Mouse (Mus musculus): ENCODE measurements around the gene Lingo1. TPM values are rescaled to one million over a fixed set of nuclear protein-coding genes. Genes with fewer than 3 reads are reported as not detected.

Gene Lingo1
- total RNA-seq, 2 experiments from 2014 or later = 6.1 to 8.5 TPM

DNA sequence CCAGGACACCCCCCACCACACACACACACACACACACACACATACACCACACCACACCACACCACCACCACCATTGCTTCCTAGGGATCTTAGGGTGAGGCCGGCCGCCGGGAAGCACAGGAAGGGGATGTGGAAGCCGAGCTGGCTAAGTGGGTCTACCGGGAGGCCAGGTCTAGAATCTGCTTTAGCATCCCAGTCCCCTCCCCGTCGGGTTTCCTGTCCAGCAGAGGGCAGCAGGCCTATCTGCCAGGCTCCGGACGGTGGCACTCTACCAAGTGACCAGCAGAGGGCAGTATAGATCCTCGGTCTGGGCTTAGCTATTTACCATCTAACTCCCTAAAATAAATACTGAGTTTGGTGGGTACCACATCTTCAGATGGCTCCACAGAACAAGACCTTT is 160.1 kb downstream of the Lingo1 start:
- DNase-seq (ENCODE audit: low spot score in 2 of 2) = peak; percentile 65 to 74

DNA sequence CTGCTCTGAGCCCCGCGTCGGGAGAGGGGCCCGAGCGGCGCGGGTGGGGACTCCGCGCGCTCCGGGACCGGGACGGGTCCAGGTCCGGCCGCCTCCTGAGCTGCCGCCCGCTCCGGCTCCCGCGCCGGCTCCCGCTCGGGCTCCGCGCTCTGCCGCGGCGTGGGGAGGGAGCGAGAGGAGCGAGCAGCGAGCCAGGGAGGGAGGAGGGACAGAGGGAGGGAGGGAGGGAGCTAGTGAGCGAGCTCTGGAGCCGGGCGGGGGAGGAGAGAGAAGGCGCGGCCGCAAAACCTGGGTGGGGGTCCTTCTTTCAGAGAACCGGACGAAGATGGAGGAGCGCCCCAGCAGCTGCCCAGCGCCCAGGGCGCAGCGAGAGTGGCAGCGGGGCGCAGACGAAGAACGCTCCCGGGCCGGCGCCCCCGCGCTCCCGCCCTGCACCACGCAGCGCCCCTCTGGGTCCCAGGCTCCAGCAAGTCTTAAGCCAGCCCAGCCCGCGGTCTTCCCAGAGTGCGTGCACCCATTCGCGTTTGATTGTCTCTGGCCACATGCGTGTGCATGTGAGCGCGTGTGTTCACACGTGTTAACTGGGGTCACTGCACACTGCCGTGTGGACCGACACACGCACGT is 160.7 kb downstream of the Lingo1 start:
- no peak for DNase-seq (ENCODE audit: low spot score in 2 of 2)

DNA sequence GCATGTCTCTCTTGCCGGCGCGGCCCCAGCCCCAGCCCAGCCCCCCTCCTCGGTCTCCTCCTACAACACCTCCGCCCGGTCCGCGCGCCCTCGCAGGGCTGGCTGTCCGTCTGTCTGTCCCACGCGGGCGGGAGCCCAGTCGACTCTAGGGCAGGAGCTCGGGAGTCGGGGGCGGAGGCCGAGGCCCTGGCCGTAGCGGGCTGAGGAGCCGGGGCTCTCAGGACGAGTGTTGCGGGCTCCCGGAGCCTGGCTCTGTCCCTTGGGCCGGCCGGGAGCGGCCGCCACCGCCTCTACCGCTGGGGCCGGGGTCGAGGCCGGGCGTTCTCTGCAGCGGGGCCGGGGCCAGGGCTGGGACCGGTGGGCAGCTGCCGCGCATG is 161.2 kb downstream of the Lingo1 start:
- DNase-seq (ENCODE audit: low spot score in 2 of 2) = peak in 1 of 2 experiments; percentile 25

DNA sequence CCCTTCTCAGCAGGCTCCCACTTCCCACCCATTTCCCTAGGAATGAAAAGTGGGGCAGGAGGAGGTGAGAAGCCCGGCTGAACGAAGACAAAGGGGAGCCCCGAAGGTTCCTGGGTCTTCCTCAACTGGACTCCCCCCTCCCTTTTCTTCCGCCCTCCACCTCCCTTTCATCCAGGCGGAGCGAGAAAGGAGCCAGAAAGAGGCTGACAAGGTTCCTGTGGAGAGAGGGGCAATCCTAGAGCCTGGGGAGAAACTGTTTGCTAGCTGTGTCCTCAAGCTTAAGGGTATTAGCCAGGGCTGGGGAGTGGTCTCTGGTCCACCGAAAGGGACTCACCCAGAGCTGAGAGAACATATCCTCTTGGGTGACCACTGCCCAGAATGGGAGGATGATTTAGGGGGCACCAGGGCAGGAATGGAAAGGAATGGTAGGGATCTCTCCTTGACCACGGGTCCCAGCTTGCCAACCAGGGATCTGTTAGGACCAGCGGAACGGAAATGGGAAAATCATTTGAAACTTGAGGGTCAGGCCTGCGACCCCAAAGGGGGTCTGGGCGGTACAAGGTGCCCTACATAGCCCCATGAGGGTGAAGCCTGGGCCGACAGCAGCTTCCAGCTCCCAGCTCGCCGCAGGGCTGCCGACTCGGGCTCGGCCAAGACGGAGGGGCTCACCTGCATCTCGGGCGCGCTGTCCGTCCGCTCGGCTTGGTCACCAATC is 161.7 kb downstream of the Lingo1 start:
- no peak for DNase-seq (ENCODE audit: low spot score in 2 of 2)

DNA sequence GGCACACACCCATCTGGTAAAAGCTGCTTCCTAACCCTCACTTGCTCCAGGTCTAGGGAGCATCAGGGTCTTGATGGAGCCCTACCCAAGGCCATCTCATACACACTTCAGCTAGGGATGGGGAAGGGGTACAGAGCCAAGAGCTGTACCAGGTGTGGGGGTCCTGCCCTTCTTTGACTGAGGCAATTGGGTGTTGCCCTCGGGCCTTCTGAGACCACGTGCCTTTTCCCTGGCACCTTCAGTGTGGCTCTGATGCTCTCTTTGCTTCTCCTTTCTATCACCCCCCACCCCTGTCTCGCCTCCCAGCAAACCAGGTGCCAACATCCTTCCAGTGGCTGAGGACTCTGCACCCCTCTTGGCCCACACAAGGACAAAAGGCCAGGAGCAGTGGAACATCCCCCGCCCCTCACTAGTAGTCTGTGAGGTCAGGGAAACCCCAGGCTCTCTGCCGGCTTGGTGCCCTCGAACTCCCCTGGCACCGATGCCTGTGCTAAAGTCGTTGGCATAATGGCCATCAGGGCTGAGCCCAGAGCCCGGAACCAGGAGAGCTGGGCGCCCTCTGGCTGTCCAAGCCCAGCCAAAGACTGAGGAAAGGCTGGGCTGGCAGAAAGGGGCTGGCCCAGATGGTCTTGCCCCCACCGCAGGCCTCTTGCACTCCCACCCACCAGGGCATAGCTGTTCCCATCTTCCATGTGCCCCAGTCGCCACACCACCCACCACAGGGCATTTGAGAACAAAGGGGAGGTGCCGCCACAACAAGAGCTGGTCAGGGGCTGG is 162.6 kb downstream of the Lingo1 start:
- DNase-seq (ENCODE audit: low spot score in 2 of 2) = no peak

DNA sequence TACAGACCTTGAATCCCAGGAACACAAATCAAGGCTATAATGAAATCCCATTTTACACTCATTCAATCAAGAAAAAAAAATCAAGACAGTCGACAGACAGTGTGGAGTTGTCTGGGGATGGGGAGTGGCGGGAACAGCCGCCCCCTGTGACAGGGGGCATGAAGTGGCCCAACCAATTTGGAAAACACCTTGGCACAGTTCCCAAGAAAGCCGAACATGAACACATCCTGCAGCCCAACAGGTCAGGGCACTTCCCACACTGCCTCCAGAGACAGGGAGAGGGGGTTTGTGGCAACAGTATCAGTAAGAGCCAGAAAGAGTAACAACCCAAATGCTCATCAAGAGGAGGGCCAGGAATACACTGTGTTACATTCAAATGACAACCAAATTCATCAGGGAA is 165.3 kb downstream of the Lingo1 start:
- no peak for DNase-seq (ENCODE audit: low spot score in 2 of 2)

DNA sequence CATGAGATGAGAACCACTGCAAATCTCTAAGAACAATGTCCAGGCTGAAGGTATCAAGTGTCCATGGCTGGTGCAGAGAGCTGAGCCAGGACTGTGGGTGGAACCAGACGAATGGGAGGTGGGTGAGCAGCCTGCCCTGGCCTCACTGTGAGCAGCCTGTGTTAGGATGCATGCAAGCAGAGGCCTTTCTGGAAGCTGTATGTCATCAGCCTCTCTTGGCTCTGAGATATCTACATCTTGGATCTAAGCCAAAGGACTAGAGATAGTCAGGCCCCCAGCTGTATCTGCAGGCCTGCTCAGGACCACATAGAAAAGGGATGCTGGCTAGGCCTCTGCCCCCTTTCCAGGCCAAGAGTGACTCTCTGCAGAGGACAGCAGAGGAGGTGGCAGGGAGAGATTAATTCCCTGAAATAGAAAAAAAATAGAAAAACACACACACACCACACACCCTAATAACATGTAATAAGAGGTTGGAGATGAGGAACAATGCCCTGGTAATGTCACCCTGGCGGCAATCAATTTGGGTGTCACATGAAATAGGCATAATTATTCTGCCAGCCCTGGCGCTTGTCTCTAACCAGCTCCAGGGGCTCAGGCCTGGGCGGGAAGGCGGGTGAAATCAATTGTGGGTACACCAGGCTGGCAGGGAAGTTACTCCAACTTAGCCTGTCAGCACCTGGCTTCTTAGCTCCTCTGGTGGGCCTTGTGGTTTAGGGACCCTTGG is 166.4 kb downstream of the Lingo1 start:
- no peak for DNase-seq (ENCODE audit: low spot score in 2 of 2)

DNA sequence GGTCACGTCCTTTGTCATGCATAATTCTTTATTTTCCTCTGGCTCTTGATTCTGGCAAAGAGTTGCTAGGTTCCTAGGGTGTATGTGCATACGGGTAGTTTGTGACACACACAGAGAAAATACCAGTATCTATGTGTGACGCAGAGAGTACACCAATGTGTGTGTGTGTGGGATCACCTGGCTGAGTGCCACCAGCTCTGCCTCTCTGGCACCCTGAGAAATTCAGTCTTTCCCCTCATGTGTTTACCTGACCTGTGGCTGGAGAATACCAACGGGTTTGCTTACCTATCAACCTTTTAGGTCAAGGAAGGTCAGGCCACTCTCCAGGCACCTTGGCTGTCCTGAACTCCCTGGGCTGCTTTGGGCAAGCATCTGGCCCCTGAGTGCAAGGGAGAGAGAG is 169.0 kb downstream of the Lingo1 start:
- no peak for DNase-seq (ENCODE audit: low spot score in 2 of 2)

DNA sequence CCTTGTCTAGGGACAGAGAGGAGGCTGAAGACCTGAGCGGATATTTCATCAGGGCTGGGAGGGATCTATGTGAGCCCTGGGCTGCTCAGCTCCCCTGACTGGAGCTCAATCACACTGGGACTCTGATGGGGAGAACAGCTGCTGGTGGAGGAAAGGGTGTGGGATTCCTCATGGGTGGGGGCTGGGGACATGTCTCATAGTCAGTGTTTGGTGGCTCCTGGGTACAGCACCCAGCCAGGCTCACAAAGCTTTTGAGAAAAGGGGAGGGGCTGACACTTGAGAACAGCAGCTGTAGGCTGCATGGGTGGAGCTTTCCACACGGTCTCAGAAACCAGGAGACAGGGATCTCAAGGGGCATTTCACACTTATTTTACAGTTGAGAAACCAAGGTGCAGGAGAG is 171.3 kb downstream of the Lingo1 start:
- DNase-seq (ENCODE audit: low spot score in 2 of 2) = no peak

DNA sequence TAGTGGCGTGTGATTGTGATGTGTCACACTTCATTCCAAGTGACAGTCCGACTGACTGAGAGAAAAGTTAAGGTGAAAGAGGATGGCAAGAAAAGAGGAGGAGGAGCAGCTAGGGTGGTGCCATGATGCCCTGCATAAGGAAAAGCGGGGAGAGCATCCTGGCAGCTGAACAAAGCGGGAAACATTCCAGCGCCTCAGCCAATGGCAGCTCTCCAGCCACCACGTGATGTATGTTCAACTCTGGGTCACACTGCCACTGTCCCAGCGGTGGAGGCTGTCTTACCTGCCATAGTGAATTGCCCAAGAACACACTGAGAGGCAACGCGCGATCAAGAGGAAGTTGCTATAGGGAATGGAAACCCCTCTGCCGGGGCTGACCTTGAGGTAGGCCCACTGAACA is 172.9 kb downstream of the Lingo1 start:
- DNase-seq (ENCODE audit: low spot score in 2 of 2) = no peak

DNA sequence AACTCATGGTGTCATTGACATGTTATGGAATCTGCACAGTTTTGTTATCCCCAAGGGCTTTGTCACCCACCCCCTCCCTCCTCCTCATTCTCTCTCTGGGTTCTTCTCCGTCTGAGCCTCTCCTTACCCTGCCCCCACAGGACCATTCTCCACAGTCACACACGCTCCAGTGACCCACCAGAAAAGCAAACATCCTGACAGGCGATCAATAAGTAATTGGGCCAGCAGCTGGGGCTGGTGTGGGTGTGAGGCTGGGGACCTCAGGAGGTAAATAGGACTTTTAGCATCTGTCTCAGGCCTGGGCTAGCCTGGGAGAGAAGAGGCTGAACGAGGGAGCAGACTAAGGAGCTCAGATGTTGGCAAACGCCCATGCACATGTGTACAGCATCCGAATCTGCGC is 173.5 kb downstream of the Lingo1 start:
- no peak for DNase-seq (ENCODE audit: low spot score in 2 of 2)

DNA sequence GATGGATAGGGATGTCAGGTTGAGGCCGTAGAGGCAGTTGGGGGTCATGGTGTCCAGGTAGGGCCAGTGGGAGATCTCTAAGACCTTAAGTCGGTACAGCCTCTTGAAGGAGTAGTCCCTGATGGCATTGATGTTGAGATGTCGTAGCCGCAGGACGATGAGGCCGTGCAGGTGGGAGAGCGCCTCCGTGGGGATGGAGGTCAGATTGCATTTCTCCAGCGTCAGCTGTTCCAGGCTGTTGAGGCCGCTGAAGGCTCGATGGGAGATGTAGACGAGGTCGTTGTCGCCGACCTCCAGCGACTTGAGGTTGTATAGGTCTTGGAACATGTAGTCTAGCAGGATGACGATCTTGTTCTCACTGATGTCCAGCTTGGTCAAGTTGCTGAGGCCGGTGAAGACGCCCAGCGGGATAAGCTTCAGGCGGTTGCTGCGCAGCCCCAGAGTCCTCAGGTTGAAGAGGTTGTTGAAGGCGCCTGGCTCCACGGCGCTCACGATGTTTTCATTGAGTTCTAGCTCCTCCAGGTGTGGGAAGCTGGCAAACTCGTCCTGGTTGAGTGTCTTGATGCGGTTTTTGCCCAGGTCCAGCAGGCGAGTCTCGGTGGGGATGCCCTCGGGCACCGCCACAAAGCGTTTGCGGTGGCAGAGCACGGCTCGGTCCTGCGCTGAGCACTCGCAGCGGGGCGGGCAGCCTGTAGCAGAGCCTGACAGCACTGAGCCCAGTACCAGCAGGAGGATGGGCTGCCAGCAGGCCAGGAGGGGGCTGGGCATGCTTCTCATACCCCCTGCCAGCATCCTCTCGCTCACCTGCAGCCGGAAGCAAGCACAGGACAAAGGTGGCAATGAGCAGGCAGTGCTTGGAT is 175.5 kb downstream of the Lingo1 start:
- no peak for DNase-seq (ENCODE audit: low spot score in 2 of 2)

DNA sequence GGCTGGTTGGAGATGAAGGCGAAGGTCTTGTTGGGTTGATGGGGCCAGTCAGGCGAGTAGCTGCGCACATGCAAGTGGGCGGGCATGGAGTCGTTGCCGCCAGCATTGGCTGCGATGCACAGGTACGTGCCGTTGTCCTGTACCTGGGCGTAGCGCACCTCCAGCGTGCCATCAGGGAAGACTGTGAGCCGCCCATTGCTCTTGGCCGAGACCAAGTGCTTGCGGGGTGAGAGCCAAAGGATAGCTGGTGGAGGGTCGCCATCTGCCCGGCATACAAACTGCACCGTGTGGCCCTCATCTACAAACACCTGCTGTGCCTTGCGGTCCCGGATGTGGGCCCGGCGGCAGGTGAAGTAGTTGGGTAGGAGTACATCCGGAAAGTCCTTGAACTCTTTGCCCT is 176.6 kb downstream of the Lingo1 start:
- DNase-seq (ENCODE audit: low spot score in 2 of 2) = no peak

DNA sequence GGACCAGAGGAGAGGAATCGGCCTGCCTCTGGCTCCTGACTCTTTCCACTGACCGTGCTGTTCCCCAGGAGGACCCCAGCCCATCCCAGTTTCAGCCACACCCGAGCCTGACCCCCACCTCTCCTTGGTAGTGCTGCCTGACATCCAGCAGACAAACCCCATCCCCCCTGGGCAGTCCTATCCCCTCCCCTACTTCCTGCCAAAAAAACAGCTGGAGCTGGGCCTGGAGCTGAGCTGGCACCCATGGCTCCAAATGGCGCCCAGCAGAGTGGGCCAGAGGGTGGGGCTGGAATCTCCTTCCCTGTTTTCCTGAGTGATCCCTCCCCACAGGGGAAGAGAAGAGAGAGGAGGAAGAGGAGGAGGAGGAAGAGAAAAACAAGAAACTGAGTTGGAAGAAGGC is 177.6 kb downstream of the Lingo1 start:
- no peak for DNase-seq (ENCODE audit: low spot score in 2 of 2)

DNA sequence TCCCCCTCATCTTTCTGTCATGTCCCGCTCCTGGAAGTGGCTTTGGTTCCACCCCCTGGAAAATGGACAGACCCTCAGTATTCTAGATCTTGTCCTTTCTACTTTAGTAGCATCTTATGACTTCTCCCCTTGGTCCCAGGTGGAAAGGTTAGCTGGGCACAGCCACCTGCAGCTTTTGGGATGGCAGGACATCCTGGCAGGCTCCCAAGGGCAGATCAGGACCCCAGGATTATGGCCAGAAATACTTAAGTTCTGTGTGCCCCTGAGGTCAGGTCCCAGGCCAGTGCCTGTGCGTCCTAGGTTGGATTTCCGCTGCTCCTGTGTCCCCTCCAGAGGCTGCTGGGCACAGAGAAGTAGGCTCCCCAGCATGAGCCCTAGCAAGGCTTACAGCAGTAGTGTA is 180.2 kb downstream of the Lingo1 start:
- DNase-seq (ENCODE audit: low spot score in 2 of 2) = no peak

DNA sequence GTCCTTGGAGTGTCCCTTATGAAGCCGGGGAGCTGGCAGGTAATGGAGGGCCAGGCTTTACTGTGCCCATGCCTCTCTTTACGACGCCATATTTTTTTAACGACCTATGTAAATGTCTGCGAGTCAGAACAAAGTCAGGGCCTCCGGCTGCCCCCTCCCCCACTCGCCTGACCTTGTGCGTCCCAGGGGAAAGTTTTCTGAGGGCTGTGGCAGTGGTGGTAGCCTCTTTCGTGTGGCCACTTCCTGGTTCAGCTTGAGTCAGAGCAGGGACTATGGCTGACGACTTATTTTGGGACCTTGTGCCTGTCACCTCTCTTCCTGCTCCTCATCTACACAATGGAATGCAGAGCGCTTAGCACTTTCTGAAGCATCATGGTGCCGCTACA is 183.5 kb downstream of the Lingo1 start:
- DNase-seq (ENCODE audit: low spot score in 2 of 2) = no peak

DNA sequence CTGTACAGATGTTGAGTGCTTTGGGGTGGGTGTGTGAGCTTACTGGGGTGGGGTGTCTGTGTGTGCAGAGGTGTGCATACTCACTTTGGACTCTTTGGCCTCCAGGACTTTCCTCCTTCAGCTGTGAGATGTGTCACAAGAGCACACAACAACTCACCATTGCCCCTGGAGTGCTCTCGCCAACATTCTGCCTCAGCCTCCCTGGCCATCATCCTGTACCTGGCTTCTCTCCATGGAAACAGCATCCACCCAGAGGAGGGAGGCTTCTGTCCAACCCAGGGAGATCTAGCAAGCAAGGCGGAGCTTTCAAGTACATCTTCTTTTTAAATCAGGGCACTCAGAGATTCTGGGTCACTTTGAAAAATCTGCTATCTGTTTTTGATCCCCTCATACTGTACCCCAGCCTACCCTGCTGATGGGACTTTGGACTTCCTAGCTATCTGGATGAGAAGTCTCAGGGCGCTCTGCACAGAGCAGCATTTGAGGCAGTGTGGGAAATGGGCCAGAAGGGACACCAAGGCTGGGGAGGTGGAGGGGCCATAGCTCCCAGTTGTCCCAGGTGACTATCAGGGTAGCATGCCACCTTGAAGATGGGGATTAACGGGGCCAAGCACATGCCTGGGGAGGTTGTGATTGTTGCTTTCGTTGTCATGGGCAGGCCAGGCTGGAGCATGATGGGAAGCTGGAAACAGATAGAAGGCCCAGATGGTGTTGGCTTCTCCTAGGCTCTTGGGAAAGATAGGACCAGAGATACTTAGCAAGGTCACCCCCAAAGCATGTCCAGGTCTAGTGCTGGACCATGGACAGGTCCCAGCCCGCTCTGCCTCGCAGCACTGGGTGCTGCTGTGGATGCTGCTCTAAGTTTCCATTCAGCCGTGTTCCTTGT is 184.1 kb downstream of the Lingo1 start:
- no peak for DNase-seq (ENCODE audit: low spot score in 2 of 2)

DNA sequence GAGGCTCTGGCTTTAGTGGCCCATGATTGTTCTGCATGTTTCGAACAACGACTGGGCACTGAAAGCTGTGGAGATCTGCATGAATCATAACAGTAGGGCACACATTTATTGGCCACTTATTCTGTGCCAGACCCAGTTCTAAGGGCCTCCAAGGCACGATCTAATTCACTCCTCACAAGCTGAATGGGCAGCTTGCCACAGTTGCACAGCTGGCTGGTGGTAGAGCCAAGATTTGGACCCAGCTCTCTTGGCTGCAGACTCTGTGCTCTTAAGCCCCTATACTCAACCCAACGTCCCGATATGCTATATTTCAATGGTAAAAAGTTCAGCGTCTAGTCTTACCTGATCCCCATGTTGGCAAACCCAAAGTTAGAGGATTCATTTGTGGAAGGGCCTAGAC is 185.3 kb downstream of the Lingo1 start:
- DNase-seq (ENCODE audit: low spot score in 2 of 2) = no peak

DNA sequence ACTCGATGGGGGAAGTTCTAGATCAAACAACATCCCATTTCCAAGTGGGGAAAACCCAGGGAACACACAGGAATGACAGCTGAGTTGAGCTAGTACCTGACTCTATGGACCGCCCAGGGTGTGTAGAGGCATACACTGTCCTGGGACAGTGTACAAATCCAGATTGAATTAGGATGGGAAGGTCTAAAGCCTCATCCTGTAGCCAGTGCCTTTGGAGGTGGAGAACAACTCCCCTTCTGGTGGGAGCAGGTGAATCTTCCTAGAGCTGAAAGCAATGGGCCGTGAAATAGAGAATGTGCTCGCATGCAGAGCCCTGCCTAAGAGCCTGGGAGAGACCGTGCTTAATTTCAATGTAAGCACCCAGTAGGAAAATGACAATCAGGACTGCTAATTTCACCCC is 185.8 kb downstream of the Lingo1 start:
- no peak for DNase-seq (ENCODE audit: low spot score in 2 of 2)

DNA sequence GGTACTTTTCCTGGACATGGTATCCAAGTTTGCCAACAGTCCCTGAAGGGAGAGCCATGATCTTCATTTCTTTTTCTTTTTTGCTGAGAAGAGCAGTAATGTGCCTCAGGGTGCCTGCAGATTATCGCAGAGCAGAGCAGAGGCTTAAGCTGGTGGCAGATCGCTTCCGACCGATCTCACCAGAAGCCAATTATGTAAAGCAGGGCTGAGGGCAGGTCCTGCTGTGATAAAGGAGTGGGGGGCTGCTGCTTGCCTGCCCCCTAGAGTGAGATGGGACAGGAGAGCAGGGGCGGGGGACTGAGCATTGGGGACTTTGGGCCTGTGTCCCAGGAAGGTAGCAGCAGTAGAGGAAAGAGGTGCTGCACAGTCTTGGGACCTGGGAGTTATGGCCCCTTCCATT is 186.8 kb downstream of the Lingo1 start:
- DNase-seq (ENCODE audit: low spot score in 2 of 2) = no peak
